In the genomic region with DNA sequence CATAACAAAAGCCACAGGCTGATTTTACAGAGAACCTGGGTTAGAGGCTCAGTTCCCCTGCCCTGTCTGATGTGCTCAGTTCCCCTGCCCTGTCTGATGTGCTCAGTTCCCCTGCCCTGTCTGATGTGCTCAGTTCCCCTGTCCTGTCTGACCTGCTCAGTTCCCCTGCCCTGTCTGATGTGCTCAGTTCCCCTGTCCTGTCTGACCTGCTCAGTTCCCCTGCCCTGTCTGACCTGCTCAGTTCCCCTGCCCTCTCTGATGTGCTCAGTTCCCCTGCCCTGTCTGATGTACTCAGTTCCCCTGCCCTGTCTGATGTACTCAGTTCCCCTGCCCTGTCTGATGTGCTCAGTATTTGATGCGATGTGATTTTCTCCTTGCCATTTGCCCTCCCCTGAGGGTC, we compare ENCODE assay signal across 2 mouse cellular contexts. TPM values are rescaled to one million over a fixed set of nuclear protein-coding genes. Genes with fewer than 3 reads are reported as not detected.
"Had no signal": no experiment of that assay in that cellular context is flagged by ENCODE, and none has a peak within 500 bp of the region (broad histone marks: within the 10 kb centered on the region; RNA-seq: fewer than 3 reads in every experiment).

No protein-coding gene starts in this region.

RNA-seq across cellular contexts. Expression of gene 4930452B06Rik, which starts 51.6 kb away (rescaled TPM):
- total RNA-seq: megakaryocyte-erythroid progenitor cell, adult 5-6 weeks; monocyte, adult 5-6 weeks had no signal
